Mouse (Mus musculus) left cerebral cortex, adult 18-20 months (tissue): ENCODE results near the gene Hist1h3f. TPM values are rescaled to one million over a fixed set of nuclear protein-coding genes. Genes with fewer than 3 reads are reported as not detected.

Experiments used
- DNase-seq, 2 experiments: peaks; one replicate each; pipeline ENCODE4 v3.0.0; 2021 to 2022; ENCODE audit warnings: low spot score in 2 of 2, mixed read lengths in 1 of 2
- total RNA-seq, 2 experiments: library from RNA; stranded (reverse); gene quantifications; 2 replicates each; pipeline ENCODE4 v1.2.3; 2021

Hist1h3f gene
- total RNA-seq, 2 experiments from 2014 or later: 16.3 to 17.0 TPM

- DNase-seq: peak; percentile 88 to 93
Observed at GRCm38 (mm10) chr13:23517603-23518294, 26.1 kb upstream of the Hist1h3f start.

- DNase-seq: no peak
Observed at GRCm38 (mm10) chr13:23518295-23518603, 25.6 kb upstream of the Hist1h3f start.

- peak; percentile 81 to 86 for DNase-seq
Observed at GRCm38 (mm10) chr13:23518885-23519284, 25.0 kb upstream of the Hist1h3f start.

GRCm38 (mm10) chr13:23519416-23519815, 24.4 kb upstream of the Hist1h3f start:
- peak; percentile 73 to 83 for DNase-seq

GRCm38 (mm10) chr13:23521703-23522102, 22.1 kb upstream of the Hist1h3f start:
- peak; percentile 83 for DNase-seq

- no peak for DNase-seq
Observed at GRCm38 (mm10) chr13:23523976-23524375, 19.9 kb upstream of the Hist1h3f start.

- peak; percentile 63 to 75 for DNase-seq
Observed at GRCm38 (mm10) chr13:23524654-23525053, 19.2 kb upstream of the Hist1h3f start.

GRCm38 (mm10) chr13:23525901-23526300, 18.0 kb upstream of the Hist1h3f start:
- DNase-seq: no peak

GRCm38 (mm10) chr13:23526312-23526711, 17.5 kb upstream of the Hist1h3f start:
- DNase-seq: peak; percentile 91 to 94

- no peak for DNase-seq
Observed at GRCm38 (mm10) chr13:23529005-23529404, 14.8 kb upstream of the Hist1h3f start.

- DNase-seq: no peak
Observed at GRCm38 (mm10) chr13:23529480-23530165, 14.2 kb upstream of the Hist1h3f start.

GRCm38 (mm10) chr13:23530181-23530900, 13.5 kb upstream of the Hist1h3f start:
- DNase-seq: peak; percentile 60 to 65

GRCm38 (mm10) chr13:23530901-23531875, 12.7 kb upstream of the Hist1h3f start, which contains the start of gene Hist1h4h:
Gene Hist1h4h (plus strand): TSS chr13:23531050.
- peak; percentile 95 to 96 for DNase-seq

GRCm38 (mm10) chr13:23532262-23533075, 11.4 kb upstream of the Hist1h3f start:
- DNase-seq: no peak

GRCm38 (mm10) chr13:23533560-23534367, 10.1 kb upstream of the Hist1h3f start, which contains the start of gene Hist1h2af:
Gene Hist1h2af (plus strand): TSS chr13:23533906.
- DNase-seq: peak; percentile 58 to 72

- DNase-seq: no peak
Observed at GRCm38 (mm10) chr13:23534368-23535131, 9.3 kb upstream of the Hist1h3f start.

- peak; percentile 88 to 91 for DNase-seq
Observed at GRCm38 (mm10) chr13:23535137-23536075, 8.4 kb upstream of the Hist1h3f start, which contains the start of gene Hist1h3g. Gene Hist1h3g (plus strand): TSS chr13:23535422.
